Mouse (Mus musculus): ENCODE data around the gene Pgd.
A peak's percentile ranks its signal among the peaks of the same experiment; 100 is the strongest.

Pgd gene

GRCm38 (mm10) chr4:149168016-149168415 lies 1.4 kb upstream of the Pgd start:
- no peak for ATAC-seq (ENCODE audit: low TSS enrichment)

- ATAC-seq (ENCODE audit: low TSS enrichment), result peak; percentile 35; the same call in 1 of the 2 replicates
Observed at GRCm38 (mm10) chr4:149166957-149167611, 513 bp upstream of the Pgd start.

- no peak for ATAC-seq (ENCODE audit: low TSS enrichment)
Observed at GRCm38 (mm10) chr4:149164150-149164549, 2.4 kb downstream of the Pgd start.

GRCm38 (mm10) chr4:149163196-149163595 lies 3.4 kb downstream of the Pgd start:
- ATAC-seq (ENCODE audit: low TSS enrichment), result no peak

- ATAC-seq (ENCODE audit: low TSS enrichment), result no peak
Observed at GRCm38 (mm10) chr4:149161166-149161565, 5.4 kb downstream of the Pgd start.

- no peak for ATAC-seq (ENCODE audit: low TSS enrichment)
Observed at GRCm38 (mm10) chr4:149159891-149160290, 6.7 kb downstream of the Pgd start.

- ATAC-seq (ENCODE audit: low TSS enrichment), result no peak
Observed at GRCm38 (mm10) chr4:149159203-149159602, 7.4 kb downstream of the Pgd start.

GRCm38 (mm10) chr4:149157415-149157973 lies 9.1 kb downstream of the Pgd start:
- ATAC-seq (ENCODE audit: low TSS enrichment), result no peak

- no peak for ATAC-seq (ENCODE audit: low TSS enrichment)
Observed at GRCm38 (mm10) chr4:149155711-149156110, 10.9 kb downstream of the Pgd start.

GRCm38 (mm10) chr4:149154859-149155258 lies 11.7 kb downstream of the Pgd start:
- no peak for ATAC-seq (ENCODE audit: low TSS enrichment)

GRCm38 (mm10) chr4:149150721-149151120 lies 15.8 kb downstream of the Pgd start:
- ATAC-seq (ENCODE audit: low TSS enrichment), result no peak

GRCm38 (mm10) chr4:149150256-149150655 lies 16.3 kb downstream of the Pgd start:
- ATAC-seq (ENCODE audit: low TSS enrichment), result no peak

- no peak for ATAC-seq (ENCODE audit: low TSS enrichment)
Observed at GRCm38 (mm10) chr4:149149611-149150010, 17.0 kb downstream of the Pgd start.

- ATAC-seq (ENCODE audit: low TSS enrichment), result no peak
Observed at GRCm38 (mm10) chr4:149149196-149149595, 17.4 kb downstream of the Pgd start.

- ATAC-seq (ENCODE audit: low TSS enrichment), result no peak
Observed at GRCm38 (mm10) chr4:149148084-149148483, 18.5 kb downstream of the Pgd start.

- no peak for ATAC-seq (ENCODE audit: low TSS enrichment)
Observed at GRCm38 (mm10) chr4:149147528-149147927, 19.0 kb downstream of the Pgd start.

- ATAC-seq (ENCODE audit: low TSS enrichment), result no peak
Observed at GRCm38 (mm10) chr4:149145151-149145550, 21.4 kb downstream of the Pgd start.

- peak; percentile 84 for ATAC-seq (ENCODE audit: low TSS enrichment)
Observed at GRCm38 (mm10) chr4:149144459-149144858, 22.1 kb downstream of the Pgd start.

- no peak for ATAC-seq (ENCODE audit: low TSS enrichment)
Observed at GRCm38 (mm10) chr4:149143594-149143993, 23.0 kb downstream of the Pgd start.

GRCm38 (mm10) chr4:149138515-149138914 lies 28.1 kb downstream of the Pgd start:
- ATAC-seq (ENCODE audit: low TSS enrichment), result no peak

GRCm38 (mm10) chr4:149136982-149137770 lies 29.4 kb downstream of the Pgd start, which contains the start of gene Cenps:
Cenps (minus strand) TSS chr4:149137629.
- peak; percentile 92 for ATAC-seq (ENCODE audit: low TSS enrichment)

GRCm38 (mm10) chr4:149136116-149136850 lies 30.3 kb downstream of the Pgd start:
- ATAC-seq (ENCODE audit: low TSS enrichment), result no peak

Data from frontal cortex, adult (tissue).